In genomic region chr19:41417995-41418394, GRCm38 (mm10) we compare ENCODE assay signal across 10 mouse cellular contexts. TPM values are rescaled to one million over a fixed set of nuclear protein-coding genes. Genes with fewer than 3 reads are reported as not detected.
DNase-seq lines count a peak whose midpoint lies in the region; TF ChIP-seq lines count a peak whose summit lies in the region.
"Had no signal": no experiment of that assay in that cellular context is flagged by ENCODE, and none has a peak within 500 bp of the region (broad histone marks: within the 10 kb centered on the region; RNA-seq: fewer than 3 reads in every experiment).

No protein-coding gene starts in this region.

- H3ac ChIP-seq in C2C12 (ENCODE audit: control insufficient read depth, insufficient read length, low read depth): no peak overlapping the region

- H3K27me3 ChIP-seq in heart, embryonic 10.5 days (ENCODE audit: insufficient read depth, poor library complexity, severe bottlenecking): no peaks in the 10 kb centered on the region
- no peaks in the 10 kb centered on the region for H3K27me3 ChIP-seq in C2C12 (ENCODE audit: control insufficient read depth, insufficient read depth, insufficient read length)

- peak; percentile 13 for DNase-seq in heart, embryonic 10.5 days (ENCODE audit: low spot score)
- DNase-seq in heart, postnatal 10 days: no peak
- peak; percentile 56 for DNase-seq in adrenal gland, postnatal 10 days
- peak; percentile 14 for DNase-seq in lung, postnatal 10 days
- DNase-seq in layer of hippocampus, adult 18-20 months (ENCODE audit: low spot score in 2 of 2): no peak
- no peak for DNase-seq in spleen, adult 18-20 months
- no peak for DNase-seq in left cerebral cortex, postnatal 36 days (ENCODE audit: low spot score in 2 of 2)
- DNase-seq: gastrocnemius, postnatal 10 days had no signal

- no peak overlapping the region for H3K4me3 ChIP-seq in heart, embryonic 10.5 days
- no peak overlapping the region for H3K4me3 ChIP-seq in C2C12 (ENCODE audit: insufficient read depth, poor library complexity, severe bottlenecking)

- no peaks in the 10 kb centered on the region for H3K9me3 ChIP-seq in heart, embryonic 10.5 days

- intact Hi-C loops in heart, postnatal 10 days (cut with DNase I): no loop called here
- intact Hi-C loops in left cerebral cortex, postnatal 36 days (cut with DNase I): no loop called here

- no peaks in the 10 kb centered on the region for H3K79me3 ChIP-seq in C2C12 (ENCODE audit: low read depth)

- whole genome bisulfite sequencing in heart, embryonic 10.5 days: 71% methylated on average over 5 of the region's 5 CpGs

- H3K79me2 ChIP-seq in C2C12 (ENCODE audit: control insufficient read depth, insufficient read depth): no peaks in the 10 kb centered on the region

- H3K4me1 ChIP-seq in heart, embryonic 10.5 days: no peaks in the 10 kb centered on the region

- no peaks in the 10 kb centered on the region for H3K36me3 ChIP-seq in heart, embryonic 10.5 days
- no peaks in the 10 kb centered on the region for H3K36me3 ChIP-seq in C2C12 (ENCODE audit: control insufficient read depth, insufficient read depth)

- no peak overlapping the region for H3K27ac ChIP-seq in heart, embryonic 10.5 days
- H3K27ac ChIP-seq: hindbrain, postnatal 0 days had no signal

- TF ChIP-seq CTCF in C2C12 (IDR thresholded peaks at IDR 0.05; ENCODE audit: control insufficient read depth, insufficient read depth, insufficient read length): no peak

TF ChIP-seq in C2C12, 6 proteins besides CTCF, POLR2A, EP300 and RAD21:
- TF ChIP-seq MAX (IDR thresholded peaks at IDR 0.05) (no peak), CEBPB (IDR thresholded peaks at IDR 0.05; ENCODE audit: low read depth) (peak; percentile 70), USF1 (IDR thresholded peaks at IDR 0.05; ENCODE audit: low read depth) (no peak)

RNA-seq across cellular contexts. Expression of gene Pik3ap1, which starts 33.1 kb away (rescaled TPM):
- polyA plus RNA-seq in heart, embryonic 10.5 days (2016; fragmentation: Nextera tagmentation; extraction: Ambion mirVana): 0.83 and 1.1 TPM in 2 replicates
- 1 to 10 TPM; 1.1 to 1.6 TPM for total RNA-seq in heart, postnatal 10 days (2021)
- 0.01 TPM for polyA plus RNA-seq in C2C12 (2012; fragmentation: generic; extraction: Trizol)
- total RNA-seq in adrenal gland, postnatal 10 days (2021): 1 to 10 TPM; 6.2 to 8.7 TPM
- 1 to 10 TPM; 2.2 to 2.3 TPM for total RNA-seq in layer of hippocampus, adult 18-20 months (2021)
- total RNA-seq in left cerebral cortex, postnatal 36 days (2021): 1 to 10 TPM; 1.8 to 2.8 TPM

Comparison
In these comparisons a context has a peak if more than half of its experiments do, and no peak if none do; other contexts are left out.
1. DNase-seq: peak in heart, embryonic 10.5 days (single experiment), adrenal gland, postnatal 10 days (single experiment) and lung, postnatal 10 days (single experiment); none in heart, postnatal 10 days (0 of 2), layer of hippocampus, adult 18-20 months (0 of 2), spleen, adult 18-20 months (0 of 2) and left cerebral cortex, postnatal 36 days (0 of 2).